Mouse (Mus musculus) skeletal muscle tissue, postnatal 0 days (tissue): ENCODE results near the gene Axin1. TPM values are rescaled to one million over a fixed set of nuclear protein-coding genes. Genes with fewer than 3 reads are reported as not detected.

Source experiments
- polyA plus RNA-seq: library from polyadenylated mRNA; unstranded; fragments of >200 nt; fragmentation: Nextera tagmentation; extraction: Ambion mirVana; gene quantifications from 2 replicates; pipeline ENCODE4 v1.2.1, GENCODE M21; 2015

Axin1 gene
- 6.8 and 6.9 TPM in 2 replicates for polyA plus RNA-seq

GRCm38 (mm10) chr17:26138239-26138836 is at the start of gene Axin1:
Axin1 (plus strand) TSS chr17:26138688.

GRCm38 (mm10) chr17:26089905-26090632 is 48.4 kb upstream of the Axin1 start, which contains the start of gene Decr2:
Decr2 (minus strand) TSS chr17:26090337.

GRCm38 (mm10) chr17:26095121-26095740 is 43.3 kb upstream of the Axin1 start, which contains the start of gene Nme4:
Nme4 (minus strand) TSS chr17:26095602.

GRCm38 (mm10) chr17:26113181-26113948 is 25.1 kb upstream of the Axin1 start, which contains the start of gene Tmem8:
Tmem8 (plus strand) TSS chr17:26113299.

GRCm38 (mm10) chr17:26123267-26123684 is 15.2 kb upstream of the Axin1 start, which contains the start of gene Mrpl28:
Mrpl28 (plus strand) TSS chr17:26123500.

GRCm38 (mm10) chr17:26198892-26199291 is 60.4 kb downstream of the Axin1 start, which contains the start of gene Pdia2:
Pdia2 (minus strand) TSS chr17:26199087.

GRCm38 (mm10) chr17:26202737-26203136 is 64.2 kb downstream of the Axin1 start, which contains the start of gene Rgs11:
Rgs11 (plus strand) TSS chr17:26202951.

GRCm38 (mm10) chr17:26207686-26208085 is 69.2 kb downstream of the Axin1 start, which contains the start of gene Arhgdig:
Arhgdig (minus strand) TSS chr17:26207786.

GRCm38 (mm10) chr17:26244101-26244841 is 105.8 kb downstream of the Axin1 start, which contains the start of gene Fam234a:
Fam234a (minus strand) TSS chr17:26244242.

Other genes starting within 250 kb of the Axin1 start
- gene Rab40c, start 219.0 kb upstream of the Axin1 start, polyA plus RNA-seq, result 9.7 and 10.2 TPM in 2 replicates
- 27.6 and 28.6 TPM in 2 replicates for gene Pigq, start 193.8 kb upstream of the Axin1 start, polyA plus RNA-seq
- gene Nhlrc4, start 193.7 kb upstream of the Axin1 start, polyA plus RNA-seq, result not detected in 2 replicates
- 0.14 TPM in 1 of 2 replicates, not detected in the other for gene A930017K11Rik, start 186.1 kb upstream of the Axin1 start, polyA plus RNA-seq
- 6.7 and 8.4 TPM in 2 replicates for gene Capn15, start 152.9 kb upstream of the Axin1 start, polyA plus RNA-seq
- gene Rab11fip3, start 69.1 kb upstream of the Axin1 start, polyA plus RNA-seq, result 9.0 and 10.9 TPM in 2 replicates
- 18.5 and 22.5 TPM in 2 replicates for gene Decr2, start 48.4 kb upstream of the Axin1 start, polyA plus RNA-seq
- 28.8 and 36.8 TPM in 2 replicates for gene Nme4, start 43.1 kb upstream of the Axin1 start, polyA plus RNA-seq
- gene Tmem8, start 25.4 kb upstream of the Axin1 start, polyA plus RNA-seq, result 1.8 and 2.0 TPM in 2 replicates
- 122 and 126 TPM in 2 replicates for gene Mrpl28, start 15.2 kb upstream of the Axin1 start, polyA plus RNA-seq
- gene Pdia2, start 60.4 kb downstream of the Axin1 start, polyA plus RNA-seq, result not detected in 2 replicates
- gene Rgs11, start 64.3 kb downstream of the Axin1 start, polyA plus RNA-seq, result 0.45 and 0.77 TPM in 2 replicates
- 6.3 and 7.5 TPM in 2 replicates for gene Arhgdig, start 69.1 kb downstream of the Axin1 start, polyA plus RNA-seq
- 37.9 and 47.9 TPM in 2 replicates for gene Fam234a, start 105.6 kb downstream of the Axin1 start, polyA plus RNA-seq
- 34.2 and 37.7 TPM in 2 replicates for gene Luc7l, start 114.2 kb downstream of the Axin1 start, polyA plus RNA-seq